Mouse (Mus musculus) E14TG2a.4 (cell line): ENCODE data around the gene Strn3.

Experiments used
- CTCF ChIP-seq: conservative IDR thresholded peaks from 2 replicates; pipeline ENCODE4 v1.5.1; 2014; ENCODE audit warnings: low read length
- NANOG ChIP-seq: IDR thresholded peaks from 2 replicates; pipeline ENCODE4 v1.6.1; 2014; ENCODE audit warnings: borderline replicate concordance, low read length, mixed read lengths
- POU5F1 ChIP-seq: IDR thresholded peaks from 2 replicates; pipeline ENCODE4 v1.6.1; 2014; ENCODE audit warnings: low read length, borderline replicate concordance

DNA sequence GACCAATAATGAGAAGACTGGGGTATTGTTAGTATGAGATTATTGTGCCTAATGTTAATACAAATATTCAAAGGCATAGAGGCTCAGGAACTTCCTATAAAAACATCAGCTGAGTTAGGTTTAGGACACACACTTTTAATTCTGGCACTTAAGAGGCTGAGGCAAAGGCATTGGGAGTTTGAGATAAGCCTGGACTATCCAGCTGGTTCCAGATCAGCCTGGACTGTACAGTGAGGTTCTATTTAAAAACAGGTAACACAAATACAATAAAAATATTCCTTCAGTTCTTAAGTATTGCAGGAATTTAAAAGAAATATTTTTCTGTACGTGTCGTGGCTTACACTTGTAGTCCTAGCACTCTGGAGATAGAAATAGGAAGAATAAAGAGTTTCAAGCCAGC lies 55.4 kb downstream of the Strn3 start:
- TF ChIP-seq CTCF (no peak), POU5F1 (no peak), NANOG (no peak)
